Mouse (Mus musculus): Measurements from ENCODE around the gene Kdelc2. TPM values are rescaled to one million over a fixed set of nuclear protein-coding genes. Genes with fewer than 3 reads are reported as not detected.

The Kdelc2 gene
- polyA plus RNA-seq, 1 experiment: 2.3 TPM

DNA sequence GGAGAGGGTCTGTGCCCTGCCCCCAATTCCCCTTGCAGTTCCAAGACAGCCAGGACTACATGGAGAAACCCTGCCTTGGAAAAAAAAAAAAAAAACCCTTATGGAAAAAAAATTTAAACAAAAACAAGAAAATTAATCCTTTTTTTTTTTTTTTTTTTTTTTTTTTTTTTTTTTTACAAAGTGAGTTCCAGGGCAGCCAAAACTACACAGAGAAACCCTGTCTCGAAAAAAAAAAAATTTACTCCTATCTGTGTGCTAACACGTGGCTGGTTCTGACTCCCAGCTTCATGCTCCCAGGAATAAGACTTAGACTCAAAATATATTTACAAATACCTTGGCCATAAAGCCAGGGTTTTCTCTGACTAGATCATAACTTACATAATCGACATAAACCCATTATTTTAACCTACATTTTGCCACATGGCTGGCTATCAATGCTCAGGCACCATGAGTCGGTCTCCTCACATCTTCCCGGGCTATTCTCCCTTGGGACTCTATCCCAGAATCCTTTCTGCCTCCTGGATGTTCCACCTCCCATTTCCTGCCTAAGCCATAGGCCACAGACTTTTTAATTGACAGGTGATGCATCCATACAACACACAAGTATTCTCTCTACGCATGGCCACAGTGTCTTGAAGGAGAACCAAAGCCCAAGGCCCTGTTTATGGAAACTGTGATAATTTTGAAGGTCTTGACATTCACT, 20.4 kb downstream of the Kdelc2 start:
- Histone ChIP-seq H3K27ac (ENCODE audit: control insufficient read depth, insufficient read depth, low read depth, low read length, poor library complexity) (no peak overlapping the region), H3K4me1 (ENCODE audit: control insufficient read depth, insufficient read depth, low read length) (no peaks in the 10 kb centered on the region; the same call in 1 of the 2 replicates), H3K4me3 (replicated peaks; ENCODE audit: control insufficient read depth, low read depth, low read length) (no peak overlapping the region)
- WGBS: 77% methylated on average over 6 of the region's 6 CpGs
- TF ChIP-seq POLR2A (IDR thresholded peaks at IDR 0.05; ENCODE audit: borderline replicate concordance, control insufficient read depth, low read depth, low read length) (no peak), CTCF (IDR thresholded peaks at IDR 0.05; ENCODE audit: control insufficient read depth, insufficient read depth, low read length) (no peak)

DNA sequence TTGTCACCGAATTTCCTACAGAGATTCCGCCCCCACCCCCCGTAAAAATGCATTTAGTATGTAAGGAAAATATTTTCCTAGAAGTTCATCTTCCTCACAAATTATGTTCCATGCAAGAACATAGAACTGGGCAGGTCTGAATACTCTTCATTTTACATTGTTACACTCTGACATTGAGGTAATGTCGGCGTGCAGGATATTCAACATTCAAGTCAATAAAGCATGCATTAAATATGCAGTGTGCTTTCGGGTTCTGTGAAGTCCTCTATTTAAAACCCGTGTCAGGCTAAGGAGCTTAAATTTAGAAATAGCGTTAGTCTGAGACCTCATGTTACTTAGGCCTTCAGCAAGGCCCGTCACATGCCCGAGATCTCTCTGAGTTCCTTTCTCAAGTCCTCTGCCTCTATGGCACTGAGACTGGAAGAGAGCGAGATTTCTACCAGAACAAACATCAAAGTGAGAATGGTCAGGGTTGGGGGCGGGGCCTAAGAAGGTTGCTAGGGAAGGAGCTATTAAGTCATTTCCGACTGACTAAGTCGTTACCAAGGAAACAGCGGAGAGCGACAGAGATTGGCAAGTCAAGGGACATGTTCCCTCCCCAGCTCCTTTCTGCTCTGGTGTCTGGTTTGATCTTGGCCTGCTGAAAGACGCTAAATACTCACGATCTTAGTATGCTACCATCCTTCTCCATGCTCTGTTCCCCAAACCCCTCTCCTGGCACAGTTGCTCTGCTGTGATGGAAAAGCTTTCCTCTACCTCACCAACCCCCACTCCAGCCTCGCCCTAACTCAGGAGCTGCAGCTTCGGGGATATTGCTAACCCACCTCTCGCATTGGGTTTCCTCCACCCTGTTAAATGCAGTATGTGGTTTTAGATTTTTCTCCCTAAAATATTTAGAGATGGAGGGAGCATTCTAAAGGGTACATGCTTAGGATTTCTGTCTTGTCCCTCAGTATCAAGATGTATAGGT, 21.2 kb downstream of the Kdelc2 start:
- TF ChIP-seq CTCF (IDR thresholded peaks at IDR 0.05; ENCODE audit: control insufficient read depth, insufficient read depth, low read length): no peak
- Histone ChIP-seq H3K4me3 (replicated peaks; ENCODE audit: control insufficient read depth, low read depth, low read length) (peak overlapping the region; percentile 57), H3K4me1 (ENCODE audit: control insufficient read depth, insufficient read depth, low read length) (no peaks in the 10 kb centered on the region; the same call in 1 of the 2 replicates), H3K27ac (ENCODE audit: control insufficient read depth, insufficient read depth, low read depth, low read length, poor library complexity) (no peak overlapping the region)
- 16% methylated on average over 21 of the region's 21 CpGs for WGBS

DNA sequence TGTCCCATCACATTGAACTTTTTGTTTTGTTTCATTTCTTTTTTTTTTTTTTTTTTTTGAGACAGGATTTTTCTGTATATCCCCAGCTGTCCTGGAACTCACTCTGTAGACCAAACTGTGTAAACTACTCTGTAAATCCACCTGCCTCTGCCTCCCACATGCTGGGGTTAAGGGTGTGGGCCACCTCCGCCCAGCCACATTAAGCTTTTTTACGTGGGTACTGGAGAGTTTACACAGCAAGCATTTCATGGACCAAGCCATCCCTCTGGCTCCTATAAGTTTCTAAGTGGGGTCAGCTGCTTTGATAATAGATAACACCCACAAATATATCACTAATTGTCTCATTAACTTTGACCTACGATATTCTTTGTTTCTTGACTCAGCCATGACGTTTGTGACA, 24.7 kb downstream of the Kdelc2 start:
- no peak overlapping the region for H3K4me3 ChIP-seq (replicated peaks; ENCODE audit: control insufficient read depth, low read depth, low read length)
- no peaks in the 10 kb centered on the region for H3K4me1 ChIP-seq (ENCODE audit: control insufficient read depth, insufficient read depth, low read length)
- 75% methylated on average over 4 of the region's 4 CpGs for WGBS
- no peak overlapping the region for H3K27ac ChIP-seq (ENCODE audit: control insufficient read depth, insufficient read depth, low read depth, low read length, poor library complexity)
- TF ChIP-seq CTCF (IDR thresholded peaks at IDR 0.05; ENCODE audit: control insufficient read depth, insufficient read depth, low read length) (no peak), POLR2A (IDR thresholded peaks at IDR 0.05; ENCODE audit: borderline replicate concordance, control insufficient read depth, low read depth, low read length) (no peak)

DNA sequence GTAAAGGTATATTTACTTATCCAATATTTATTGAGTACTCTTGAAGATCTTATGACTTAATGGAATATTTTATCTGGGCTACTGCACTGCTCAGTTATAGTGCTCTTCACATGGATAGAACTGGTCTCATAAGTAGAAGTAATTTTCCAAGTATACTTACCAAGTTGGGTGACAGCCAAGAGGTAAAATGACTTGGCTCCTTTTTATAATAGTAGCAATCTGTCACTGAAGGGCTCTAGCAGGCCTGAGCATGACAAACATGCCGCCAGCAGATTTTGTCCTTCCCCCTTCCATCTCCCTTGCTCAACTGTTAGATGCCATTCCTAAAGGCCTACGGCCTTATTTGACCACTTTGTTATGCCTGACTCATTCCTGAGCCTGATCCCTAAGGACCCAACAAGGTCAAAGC, 25.1 kb downstream of the Kdelc2 start:
- WGBS: 79% methylated on average over 2 of the region's 2 CpGs
- Histone ChIP-seq H3K4me1 (ENCODE audit: control insufficient read depth, insufficient read depth, low read length) (no peaks in the 10 kb centered on the region), H3K4me3 (replicated peaks; ENCODE audit: control insufficient read depth, low read depth, low read length) (no peak overlapping the region), H3K27ac (ENCODE audit: control insufficient read depth, insufficient read depth, low read depth, low read length, poor library complexity) (no peak overlapping the region)
- TF ChIP-seq POLR2A (IDR thresholded peaks at IDR 0.05; ENCODE audit: borderline replicate concordance, control insufficient read depth, low read depth, low read length) (no peak), CTCF (IDR thresholded peaks at IDR 0.05; ENCODE audit: control insufficient read depth, insufficient read depth, low read length) (no peak)

DNA sequence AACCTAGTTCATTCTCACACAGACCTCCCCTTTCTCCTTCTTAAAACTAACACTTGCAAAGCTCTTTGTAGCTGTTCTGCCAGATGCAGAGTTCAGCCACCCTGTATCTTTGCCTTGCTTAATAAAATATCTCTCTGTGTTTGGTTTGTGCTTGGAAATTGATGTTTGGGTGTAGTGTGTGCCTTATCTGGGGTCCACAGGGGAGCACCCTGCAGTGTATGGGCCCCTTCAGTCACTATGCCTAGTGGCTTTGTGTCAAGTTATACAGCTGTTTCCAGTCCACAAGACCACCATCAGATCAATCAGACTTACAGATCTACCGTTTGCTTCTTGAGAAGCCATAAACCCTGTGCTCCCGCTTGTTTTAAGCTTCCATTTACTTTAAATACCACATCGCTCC, 25.6 kb downstream of the Kdelc2 start:
- no peak for TF ChIP-seq POLR2A (IDR thresholded peaks at IDR 0.05; ENCODE audit: borderline replicate concordance, control insufficient read depth, low read depth, low read length)
- no peak for TF ChIP-seq CTCF (IDR thresholded peaks at IDR 0.05; ENCODE audit: control insufficient read depth, insufficient read depth, low read length)
- WGBS: 75% methylated on average over 3 of the region's 3 CpGs
- Histone ChIP-seq H3K4me1 (ENCODE audit: control insufficient read depth, insufficient read depth, low read length) (no peaks in the 10 kb centered on the region), H3K27ac (ENCODE audit: control insufficient read depth, insufficient read depth, low read depth, low read length, poor library complexity) (no peak overlapping the region), H3K4me3 (replicated peaks; ENCODE audit: control insufficient read depth, low read depth, low read length) (no peak overlapping the region)

DNA sequence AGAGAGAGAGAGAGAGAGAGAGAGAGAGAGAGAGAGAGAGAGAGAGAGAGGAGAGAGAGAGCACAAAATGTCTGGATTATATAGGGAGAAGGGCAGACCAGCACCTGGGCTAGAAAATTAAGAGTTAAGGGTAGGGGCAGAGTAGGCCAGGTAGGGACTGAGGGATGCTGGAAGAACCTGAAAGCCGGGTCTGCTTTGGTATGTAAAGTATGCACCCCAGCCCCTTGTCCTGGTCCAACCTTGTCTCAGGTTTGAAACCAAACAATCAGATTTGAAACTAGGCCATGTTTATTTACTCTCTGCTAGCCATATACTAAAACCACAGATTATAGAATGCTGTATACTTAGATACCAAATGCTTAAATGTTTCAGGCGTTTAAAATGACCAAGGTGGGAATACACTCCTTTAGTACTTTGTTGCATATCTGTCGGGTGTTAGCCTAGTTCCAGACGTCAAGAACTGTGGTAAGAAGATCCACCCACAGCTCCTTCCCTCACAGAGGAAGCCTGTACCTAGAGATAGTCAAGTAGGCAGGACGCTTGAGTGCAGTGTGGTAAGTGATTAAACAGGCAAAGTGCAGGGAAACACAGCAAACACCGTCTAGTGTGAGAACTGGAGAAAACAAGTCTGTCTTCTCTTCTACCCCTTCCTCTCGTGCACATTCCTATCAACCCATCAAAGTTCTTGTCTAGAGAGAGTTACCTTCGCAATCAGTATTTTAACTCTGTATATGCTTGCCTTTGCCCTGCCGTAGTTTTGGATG, 38.5 kb downstream of the Kdelc2 start:
- Histone ChIP-seq H3K4me1 (ENCODE audit: control insufficient read depth, insufficient read depth, low read length) (no peaks in the 10 kb centered on the region), H3K27ac (ENCODE audit: control insufficient read depth, insufficient read depth, low read depth, low read length, poor library complexity) (no peak overlapping the region; the same call in 1 of the 2 replicates), H3K4me3 (replicated peaks; ENCODE audit: control insufficient read depth, low read depth, low read length) (no peak overlapping the region)
- 31% methylated on average over 9 of the region's 9 CpGs for WGBS
- TF ChIP-seq CTCF (IDR thresholded peaks at IDR 0.05; ENCODE audit: control insufficient read depth, insufficient read depth, low read length): no peak
- TF ChIP-seq POLR2A (IDR thresholded peaks at IDR 0.05; ENCODE audit: borderline replicate concordance, control insufficient read depth, low read depth, low read length): no peak

DNA sequence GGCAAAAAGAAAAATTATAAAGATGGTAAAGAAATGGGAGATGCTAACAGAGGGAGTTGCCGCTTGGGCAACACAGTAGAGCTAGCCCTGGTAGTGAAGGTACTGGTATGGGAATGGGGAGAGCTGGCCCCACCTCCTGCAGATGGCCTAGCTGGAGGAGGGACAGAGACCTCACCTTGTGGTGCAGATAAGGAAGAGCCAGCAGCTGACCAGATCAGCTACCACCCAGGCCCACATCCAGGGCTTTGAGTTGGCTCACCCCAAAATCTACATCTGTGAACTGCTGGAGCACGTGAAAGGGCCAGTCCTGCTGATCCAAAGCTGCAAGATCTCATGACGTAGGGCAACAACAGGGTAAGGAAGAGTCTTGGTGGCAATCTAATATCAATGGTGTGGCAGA, 42.9 kb downstream of the Kdelc2 start:
- Histone ChIP-seq H3K27ac (ENCODE audit: control insufficient read depth, insufficient read depth, low read depth, low read length, poor library complexity) (no peak overlapping the region), H3K4me1 (ENCODE audit: control insufficient read depth, insufficient read depth, low read length) (no peaks in the 10 kb centered on the region), H3K4me3 (replicated peaks; ENCODE audit: control insufficient read depth, low read depth, low read length) (no peak overlapping the region)
- 79% methylated on average over 3 of the region's 3 CpGs for WGBS
- TF ChIP-seq POLR2A (IDR thresholded peaks at IDR 0.05; ENCODE audit: borderline replicate concordance, control insufficient read depth, low read depth, low read length): no peak

DNA sequence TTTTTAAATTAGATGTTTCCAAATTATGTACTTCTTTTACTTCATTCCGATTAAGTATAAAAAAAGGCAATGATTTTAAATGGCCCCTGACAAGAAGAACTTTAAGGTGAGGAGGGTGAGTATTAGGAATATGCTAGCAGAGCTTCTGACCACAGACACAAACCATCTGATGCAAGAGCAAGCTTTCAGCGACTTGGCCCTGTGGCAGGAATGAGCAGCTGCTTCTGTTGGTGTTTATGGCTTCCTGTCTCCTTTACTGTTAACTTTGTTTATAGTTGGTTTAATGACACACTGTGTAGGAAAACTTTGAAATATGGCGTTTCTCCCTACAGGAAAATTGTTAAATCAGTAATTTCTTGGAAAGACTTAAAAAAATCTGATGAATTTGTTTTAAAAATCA, 43.8 kb downstream of the Kdelc2 start:
- TF ChIP-seq CTCF (IDR thresholded peaks at IDR 0.05; ENCODE audit: control insufficient read depth, insufficient read depth, low read length) (no peak), POLR2A (IDR thresholded peaks at IDR 0.05; ENCODE audit: borderline replicate concordance, control insufficient read depth, low read depth, low read length) (no peak)
- no peak overlapping the region for H3K27ac ChIP-seq (ENCODE audit: control insufficient read depth, insufficient read depth, low read depth, low read length, poor library complexity)
- 47% methylated on average over 3 of the region's 3 CpGs for WGBS
- no peak overlapping the region for H3K4me3 ChIP-seq (replicated peaks; ENCODE audit: control insufficient read depth, low read depth, low read length)
- no peaks in the 10 kb centered on the region for H3K4me1 ChIP-seq (ENCODE audit: control insufficient read depth, insufficient read depth, low read length)
